Mouse (Mus musculus): ENCODE results near the gene Schip1. TPM values are rescaled to one million over a fixed set of nuclear protein-coding genes. Genes with fewer than 3 reads are reported as not detected.

Schip1 gene
- polyA plus RNA-seq, 1 experiment from 2014 or later, result 39.7 TPM

GRCm38 (mm10) chr3:68476336-68476735 lies 411.7 kb downstream of the Schip1 start:
- Histone ChIP-seq H3K9me3 (replicated peaks) (no peaks in the 10 kb centered on the region), H3K27ac (replicated peaks) (no peak overlapping the region), H3K4me3 (no peak overlapping the region), H3K27me3 (ENCODE audit: low read depth, poor library complexity, severe bottlenecking) (peaks cover 12% of the 10 kb centered on the region; the same call in 1 of the 2 replicates), H3K36me3 (no peaks in the 10 kb centered on the region), H3K4me1 (peaks cover 11% of the 10 kb centered on the region)
- 91% methylated on average over 7 of the region's 7 CpGs for WGBS
- DNase-seq (ENCODE audit: low spot score), result no peak

GRCm38 (mm10) chr3:68477478-68477877 lies 412.9 kb downstream of the Schip1 start:
- DNase-seq (ENCODE audit: low spot score), result no peak
- Histone ChIP-seq H3K36me3 (no peaks in the 10 kb centered on the region), H3K4me1 (peaks cover 11% of the 10 kb centered on the region), H3K27ac (replicated peaks) (0 out of 2 replicates have a peak overlapping the region, but pooled peaks have one; percentile 7), H3K9me3 (replicated peaks) (no peaks in the 10 kb centered on the region), H3K4me3 (no peak overlapping the region), H3K27me3 (ENCODE audit: low read depth, poor library complexity, severe bottlenecking) (peaks cover 12% of the 10 kb centered on the region; the same call in 1 of the 2 replicates)
- 54% methylated on average over 2 of the region's 2 CpGs for WGBS

- H3K4me3 ChIP-seq, result no peak overlapping the region
- peaks cover 12% of the 10 kb centered on the region; the same call in 1 of the 2 replicates for H3K27me3 ChIP-seq (ENCODE audit: low read depth, poor library complexity, severe bottlenecking)
- H3K27ac ChIP-seq (replicated peaks), result no peak overlapping the region
- no peak for DNase-seq (ENCODE audit: low spot score)
- H3K36me3 ChIP-seq, result no peaks in the 10 kb centered on the region
- WGBS, result 88% methylated on average over 6 of the region's 6 CpGs
- no peaks in the 10 kb centered on the region for H3K9me3 ChIP-seq (replicated peaks)
- H3K4me1 ChIP-seq, result peaks cover 11% of the 10 kb centered on the region
Measured at GRCm38 (mm10) chr3:68479266-68479665, 414.7 kb downstream of the Schip1 start.

GRCm38 (mm10) chr3:68483517-68483916 lies 418.9 kb downstream of the Schip1 start:
- no peak overlapping the region for H3K27ac ChIP-seq (replicated peaks)
- H3K36me3 ChIP-seq, result no peaks in the 10 kb centered on the region
- DNase-seq (ENCODE audit: low spot score), result no peak
- no peaks in the 10 kb centered on the region for H3K4me1 ChIP-seq
- no peak overlapping the region for H3K4me3 ChIP-seq
- H3K27me3 ChIP-seq (ENCODE audit: low read depth, poor library complexity, severe bottlenecking), result peaks cover 8% of the 10 kb centered on the region; the same call in 1 of the 2 replicates
- no peaks in the 10 kb centered on the region for H3K9me3 ChIP-seq (replicated peaks)
- 88% methylated on average over 3 of the region's 3 CpGs for WGBS

GRCm38 (mm10) chr3:68484021-68484420 lies 419.4 kb downstream of the Schip1 start:
- no peak for DNase-seq (ENCODE audit: low spot score)
- Histone ChIP-seq H3K4me3 (no peak overlapping the region), H3K4me1 (no peaks in the 10 kb centered on the region), H3K36me3 (no peaks in the 10 kb centered on the region), H3K27me3 (ENCODE audit: low read depth, poor library complexity, severe bottlenecking) (peaks cover 3% of the 10 kb centered on the region; the same call in 1 of the 2 replicates), H3K9me3 (replicated peaks) (no peaks in the 10 kb centered on the region), H3K27ac (replicated peaks) (no peak overlapping the region)
- 89% methylated on average over 9 of the region's 9 CpGs for WGBS

- H3K36me3 ChIP-seq, result no peaks in the 10 kb centered on the region
- WGBS, result 92% methylated on average over 4 of the region's 4 CpGs
- no peak for DNase-seq (ENCODE audit: low spot score)
- no peaks in the 10 kb centered on the region for H3K9me3 ChIP-seq (replicated peaks)
- H3K4me1 ChIP-seq, result no peaks in the 10 kb centered on the region
- H3K4me3 ChIP-seq, result no peak overlapping the region
- H3K27me3 ChIP-seq (ENCODE audit: low read depth, poor library complexity, severe bottlenecking), result no peaks in the 10 kb centered on the region
- H3K27ac ChIP-seq (replicated peaks), result no peak overlapping the region
Measured at GRCm38 (mm10) chr3:68484561-68484960, 420.0 kb downstream of the Schip1 start.

GRCm38 (mm10) chr3:68487621-68488020 lies 423.0 kb downstream of the Schip1 start:
- no peak for DNase-seq (ENCODE audit: low spot score)
- H3K27me3 ChIP-seq (ENCODE audit: low read depth, poor library complexity, severe bottlenecking), result peaks cover 10% of the 10 kb centered on the region
- H3K4me3 ChIP-seq, result no peak overlapping the region
- WGBS, result 85% methylated on average over 1 of the region's 1 CpGs
- no peaks in the 10 kb centered on the region for H3K36me3 ChIP-seq
- H3K4me1 ChIP-seq, result peaks cover 16% of the 10 kb centered on the region
- H3K9me3 ChIP-seq (replicated peaks), result no peaks in the 10 kb centered on the region
- H3K27ac ChIP-seq (replicated peaks), result no peak overlapping the region

GRCm38 (mm10) chr3:68488316-68488715 lies 423.7 kb downstream of the Schip1 start:
- Histone ChIP-seq H3K36me3 (no peaks in the 10 kb centered on the region), H3K4me3 (no peak overlapping the region), H3K27ac (replicated peaks) (no peak overlapping the region), H3K4me1 (peaks cover 23% of the 10 kb centered on the region), H3K27me3 (ENCODE audit: low read depth, poor library complexity, severe bottlenecking) (peaks cover 17% of the 10 kb centered on the region), H3K9me3 (replicated peaks) (no peaks in the 10 kb centered on the region)
- 88% methylated on average over 5 of the region's 5 CpGs for WGBS
- DNase-seq (ENCODE audit: low spot score), result no peak

GRCm38 (mm10) chr3:68491516-68491915 lies 426.9 kb downstream of the Schip1 start:
- no peaks in the 10 kb centered on the region for H3K36me3 ChIP-seq
- no peak overlapping the region for H3K4me3 ChIP-seq
- WGBS, result 74% methylated on average over 6 of the region's 6 CpGs
- no peaks in the 10 kb centered on the region for H3K9me3 ChIP-seq (replicated peaks)
- no peak for DNase-seq (ENCODE audit: low spot score)
- peaks cover 21% of the 10 kb centered on the region for H3K27me3 ChIP-seq (ENCODE audit: low read depth, poor library complexity, severe bottlenecking)
- peaks cover 50% of the 10 kb centered on the region for H3K4me1 ChIP-seq
- no peak overlapping the region for H3K27ac ChIP-seq (replicated peaks)

GRCm38 (mm10) chr3:68492066-68492465 lies 427.5 kb downstream of the Schip1 start:
- Histone ChIP-seq H3K27ac (replicated peaks) (no peak overlapping the region), H3K4me3 (no peak overlapping the region)
- WGBS, result 48% methylated on average over 1 of the region's 1 CpGs

GRCm38 (mm10) chr3:68492513-68492912 lies 427.9 kb downstream of the Schip1 start:
- 23% methylated on average over 3 of the region's 3 CpGs for WGBS
- H3K27ac ChIP-seq (replicated peaks), result no peak overlapping the region

More at GRCm38 (mm10) chr3:68492066-68492465, 427.5 kb downstream of the Schip1 start:
- Histone ChIP-seq H3K4me1 (peaks cover 52% of the 10 kb centered on the region), H3K9me3 (replicated peaks) (no peaks in the 10 kb centered on the region), H3K27me3 (ENCODE audit: low read depth, poor library complexity, severe bottlenecking) (peaks cover 22% of the 10 kb centered on the region), H3K36me3 (no peaks in the 10 kb centered on the region)
- no peak for DNase-seq (ENCODE audit: low spot score)

GRCm38 (mm10) chr3:68493170-68493585 lies 428.6 kb downstream of the Schip1 start:
- peaks cover 22% of the 10 kb centered on the region for H3K27me3 ChIP-seq (ENCODE audit: low read depth, poor library complexity, severe bottlenecking)
- no peaks in the 10 kb centered on the region for H3K36me3 ChIP-seq
- peaks cover 52% of the 10 kb centered on the region for H3K4me1 ChIP-seq
- peak overlapping the region; percentile 89 for H3K27ac ChIP-seq (replicated peaks)
- DNase-seq (ENCODE audit: low spot score), result no peak
- under 1% methylated on average over 12 of the region's 12 CpGs for WGBS
- peak overlapping the region; percentile 80 for H3K4me3 ChIP-seq
- H3K9me3 ChIP-seq (replicated peaks), result no peaks in the 10 kb centered on the region

More at GRCm38 (mm10) chr3:68492513-68492912, 427.9 kb downstream of the Schip1 start:
- H3K4me3 ChIP-seq, result 0 out of 2 replicates have a peak overlapping the region, but pooled peaks have one; percentile 80
- no peaks in the 10 kb centered on the region for H3K9me3 ChIP-seq (replicated peaks)
- no peak for DNase-seq (ENCODE audit: low spot score)
- H3K27me3 ChIP-seq (ENCODE audit: low read depth, poor library complexity, severe bottlenecking), result peaks cover 22% of the 10 kb centered on the region
- H3K4me1 ChIP-seq, result peaks cover 52% of the 10 kb centered on the region
- no peaks in the 10 kb centered on the region for H3K36me3 ChIP-seq

- DNase-seq (ENCODE audit: low spot score), result peak; percentile 91
- H3K27me3 ChIP-seq (ENCODE audit: low read depth, poor library complexity, severe bottlenecking), result peaks cover 22% of the 10 kb centered on the region
- peaks cover 52% of the 10 kb centered on the region for H3K4me1 ChIP-seq
- H3K4me3 ChIP-seq, result peak overlapping the region; percentile 80
- 0 out of 2 replicates have a peak, but pooled peaks cover 3% of the 10 kb centered on the region for H3K36me3 ChIP-seq
- no peaks in the 10 kb centered on the region for H3K9me3 ChIP-seq (replicated peaks)
- under 1% methylated on average over 63 of the region's 70 CpGs for WGBS
- peak overlapping the region; percentile 89 for H3K27ac ChIP-seq (replicated peaks)
Measured at GRCm38 (mm10) chr3:68493586-68494295, 429.1 kb downstream of the Schip1 start.
